Mouse (Mus musculus) thymus, postnatal 36 days (tissue): ENCODE measurements at regions not wholly inside any gene's neighbourhood (a gene's known extent, or its start where the extent isn't known, plus 50 kb on each side); places are given as distances from the start of the nearest gene placed in this dataset.

ENCODE experiments used
- DNase-seq, 2 experiments: peaks; one replicate each; pipeline ENCODE4 v3.0.0; 2022; ENCODE audit warnings: mixed read lengths in 2 of 2

DNA sequence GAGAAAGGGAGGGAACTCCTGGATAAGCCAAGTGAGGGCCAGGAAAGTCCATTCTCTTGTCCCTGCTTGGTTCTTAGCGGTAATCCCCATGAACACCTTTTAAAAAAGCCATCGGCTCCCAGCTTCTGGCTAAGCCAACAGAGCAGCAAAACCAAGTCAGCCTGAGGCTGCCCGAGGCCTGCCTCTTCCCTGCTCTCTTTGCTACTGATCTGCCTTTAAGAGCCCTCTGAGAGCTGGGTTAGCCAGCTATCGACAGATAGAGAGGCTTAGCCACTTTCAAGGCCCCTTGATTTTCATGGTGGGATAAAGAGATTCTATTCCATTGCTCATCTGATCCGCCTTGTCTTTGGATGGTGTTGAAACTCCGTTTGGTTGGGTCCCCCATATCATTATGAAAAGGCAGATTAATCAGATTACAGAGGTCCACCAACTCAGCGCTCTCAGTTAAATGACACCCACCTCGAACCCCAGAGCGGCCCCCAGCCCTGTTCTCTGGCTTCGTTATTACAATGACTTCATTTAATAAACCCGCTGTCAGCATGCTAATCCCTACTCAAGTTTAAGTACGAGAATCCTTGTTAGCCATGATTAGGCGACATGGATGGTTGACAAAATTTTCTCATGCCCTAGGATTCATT is 66.1 kb downstream of the Slc4a3 start:
- DNase-seq = no peak

DNA sequence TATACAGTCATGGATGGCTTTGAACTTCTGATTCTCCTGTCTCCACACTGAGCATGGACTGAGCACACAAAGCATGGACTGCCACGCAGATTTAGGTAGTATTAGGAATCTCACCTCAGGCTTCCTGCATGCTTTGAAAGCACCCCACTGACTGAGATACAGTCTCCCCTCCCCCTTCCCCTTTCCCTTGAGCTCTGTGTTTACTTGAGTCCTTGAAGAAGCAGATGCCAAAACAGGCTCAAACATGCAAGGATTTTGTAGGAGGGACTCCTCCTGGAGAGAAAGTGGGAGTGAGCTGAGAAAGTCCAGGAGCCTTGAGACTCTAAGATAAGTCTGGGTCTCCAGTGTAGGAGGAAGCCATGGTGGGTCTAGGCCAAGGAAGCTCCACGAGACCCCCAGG is 67.1 kb downstream of the Slc4a3 start:
- DNase-seq = no peak

DNA sequence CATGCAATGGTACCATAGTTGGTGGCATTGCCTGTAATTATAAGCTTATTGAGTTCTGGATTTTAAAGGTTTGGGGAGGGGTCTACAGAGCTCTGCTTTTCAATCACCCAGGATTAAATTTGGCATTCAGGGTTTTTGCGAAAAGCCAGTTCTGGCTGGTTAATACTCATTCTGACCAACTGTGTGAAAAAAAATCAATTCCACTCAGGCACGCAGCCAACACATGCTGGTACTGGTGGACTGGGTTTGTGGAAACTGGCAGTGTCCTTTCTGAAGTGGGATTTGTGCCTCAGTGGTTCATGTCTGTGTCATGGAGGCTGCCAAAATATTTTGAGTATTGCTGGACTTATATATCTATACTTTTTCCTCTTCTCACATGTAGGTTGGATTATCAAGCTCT is 70.9 kb downstream of the Slc4a3 start:
- DNase-seq = no peak

DNA sequence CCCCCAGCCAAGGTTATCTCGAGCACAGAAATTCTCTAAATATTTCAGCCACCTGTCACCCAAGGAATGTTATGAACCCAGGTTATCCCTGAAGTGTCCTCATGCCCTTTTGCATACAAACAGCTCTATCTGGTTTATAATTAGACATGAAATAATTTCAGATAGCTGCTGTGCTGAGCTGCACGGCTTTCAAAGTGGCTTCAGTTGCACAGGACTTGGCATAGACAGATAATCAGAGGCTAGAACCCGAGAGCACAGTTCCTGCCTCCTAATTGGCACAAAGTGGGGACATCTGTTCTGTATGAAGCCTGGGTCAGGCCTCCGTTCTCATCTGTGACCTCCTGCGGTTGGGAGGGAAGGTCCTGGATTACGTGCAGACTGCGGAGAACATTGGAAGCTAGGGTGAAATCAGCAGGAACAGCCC is 72.3 kb downstream of the Slc4a3 start:
- DNase-seq = no peak

DNA sequence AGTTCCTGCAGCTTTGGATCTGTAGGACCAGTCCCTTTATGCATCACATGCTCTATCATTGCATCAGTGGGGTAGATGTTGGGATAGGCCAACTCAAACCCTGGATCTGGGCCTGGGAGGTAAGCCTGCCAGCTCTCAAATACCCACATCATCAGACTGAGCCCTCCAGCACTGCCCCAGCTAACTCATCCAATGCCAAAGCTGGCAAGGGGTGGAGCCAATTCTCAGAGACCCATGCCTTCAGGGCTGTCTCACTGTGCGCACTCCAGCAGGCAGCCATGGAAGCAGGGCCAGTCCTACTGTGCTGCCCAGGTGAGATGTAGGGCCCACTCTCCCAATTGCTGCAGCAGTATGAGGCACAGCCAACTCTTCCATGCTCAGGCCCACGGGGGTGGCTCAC is 84.2 kb downstream of the Slc4a3 start:
- DNase-seq = no peak

DNA sequence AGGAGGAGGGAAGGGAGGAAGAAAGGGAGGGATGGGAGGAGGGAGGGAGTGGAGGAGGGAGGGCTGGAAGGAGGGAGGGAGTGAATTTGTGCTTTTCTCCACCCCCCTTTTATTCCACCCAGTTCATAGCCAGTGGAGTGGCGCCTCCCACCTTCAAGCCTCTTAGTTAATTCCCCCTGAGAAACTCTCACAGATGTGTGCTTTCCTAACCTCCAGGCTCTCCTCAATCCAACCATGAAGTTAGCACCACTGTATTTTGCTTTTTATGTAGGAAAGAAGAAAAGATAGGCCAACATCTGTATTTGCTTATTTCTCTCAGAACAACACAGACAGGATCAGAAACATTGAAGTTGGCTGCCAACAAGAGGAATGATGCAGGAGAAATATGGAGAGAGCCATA is 85.7 kb downstream of the Slc4a3 start:
- DNase-seq = no peak

DNA sequence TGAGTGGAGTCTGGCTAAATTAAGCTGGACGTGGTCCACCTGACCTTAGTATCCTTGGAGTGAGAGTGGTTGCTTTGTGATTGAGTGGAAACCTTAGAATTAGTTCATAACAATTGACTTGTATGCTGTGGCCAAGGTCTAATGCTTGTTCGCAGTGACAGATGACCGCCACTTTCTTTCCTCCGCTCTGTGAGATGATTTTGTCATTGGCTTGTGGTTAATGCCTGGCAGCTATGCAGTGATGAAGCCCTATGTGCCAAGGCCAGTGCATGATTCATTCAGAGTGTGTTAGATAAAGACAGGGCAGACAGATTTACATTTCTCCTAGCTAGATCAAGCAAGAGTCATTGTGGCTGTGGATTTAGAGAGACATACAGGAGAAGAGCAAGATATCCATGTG is 89.5 kb downstream of the Slc4a3 start:
- no peak for DNase-seq

DNA sequence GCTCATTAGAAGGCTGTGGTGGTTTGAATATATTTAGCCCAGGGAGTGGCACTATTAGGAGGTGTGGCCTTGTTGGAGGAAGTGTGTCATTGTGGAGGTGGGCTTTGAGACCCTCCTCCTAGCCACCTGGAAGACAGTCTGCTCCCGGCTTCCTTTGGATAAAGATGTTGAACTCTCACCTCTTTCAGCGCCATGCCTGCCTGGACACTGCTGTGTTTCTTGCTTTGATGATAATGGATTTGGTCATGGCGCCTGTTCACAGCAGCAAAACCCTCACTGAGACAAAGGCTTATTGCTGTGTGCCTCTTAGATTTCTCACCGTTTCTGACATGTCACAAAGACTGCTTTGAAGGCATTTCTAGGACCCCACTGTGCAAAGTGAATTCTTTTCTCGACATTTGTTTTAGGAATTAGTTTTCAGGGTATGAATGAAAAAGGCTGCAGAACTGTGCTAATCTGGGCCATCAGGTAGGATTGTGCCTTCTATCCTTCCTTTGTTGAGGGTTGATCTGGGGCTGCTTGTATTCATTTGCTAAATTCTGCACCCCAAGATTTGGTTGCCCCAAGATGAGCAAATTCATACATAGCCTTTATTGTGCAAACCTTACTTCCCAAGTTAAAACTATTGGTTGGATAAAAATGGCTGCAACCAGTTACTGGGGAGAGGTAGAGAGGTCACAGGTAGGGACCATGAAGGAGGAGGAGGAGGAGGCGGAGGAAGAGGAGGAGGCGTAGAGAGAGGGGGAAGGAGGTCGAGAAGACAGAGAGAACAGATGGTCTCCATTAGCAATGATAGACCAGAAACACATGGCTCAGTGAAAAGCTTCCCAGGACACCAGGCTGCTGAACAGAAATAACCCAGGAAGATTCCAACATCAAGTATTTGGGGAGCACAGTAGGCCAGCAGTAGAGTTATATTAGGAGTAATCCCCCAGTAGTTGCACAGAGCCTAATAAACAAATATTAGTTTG is 93.2 kb downstream of the Slc4a3 start:
- no peak for DNase-seq

DNA sequence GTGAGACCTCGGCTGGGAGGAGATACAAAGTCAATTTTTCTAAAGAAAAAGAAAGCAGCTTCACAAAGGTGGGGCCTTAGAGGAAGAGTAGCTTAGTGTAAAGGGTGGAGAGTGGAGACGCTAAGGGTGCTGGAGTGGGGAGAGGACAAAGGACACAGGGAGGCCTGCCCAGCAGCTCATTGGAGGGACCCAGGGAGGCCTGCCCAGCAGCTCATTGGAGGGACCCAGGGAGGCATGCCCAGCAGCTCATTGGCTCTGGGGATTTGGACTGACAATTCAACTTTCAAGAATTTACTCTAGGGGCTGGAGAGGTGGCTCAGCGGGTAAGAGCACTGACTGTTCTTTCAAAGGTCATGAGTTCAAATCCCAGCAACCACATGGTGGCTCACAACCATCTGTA is 96.4 kb downstream of the Slc4a3 start:
- no peak for DNase-seq

DNA sequence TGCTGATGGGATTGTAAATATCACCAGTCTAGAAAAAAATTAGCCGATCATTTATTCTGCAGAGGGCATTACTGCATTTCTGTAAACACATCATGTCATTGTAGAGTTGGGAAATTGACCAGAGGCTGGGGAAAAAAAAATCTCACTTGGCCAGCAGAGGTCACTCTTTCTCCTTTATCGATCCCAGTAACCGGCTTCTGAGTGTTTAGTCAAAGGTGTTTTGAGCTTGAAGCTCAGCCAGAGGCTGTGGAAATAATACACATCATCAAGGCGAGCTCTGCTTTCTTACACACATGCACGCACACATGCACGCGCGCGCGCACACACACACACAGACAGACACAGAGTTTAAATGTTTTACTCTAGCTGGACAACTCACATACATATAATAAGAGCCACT is 106.5 kb downstream of the Slc4a3 start:
- DNase-seq = no peak

DNA sequence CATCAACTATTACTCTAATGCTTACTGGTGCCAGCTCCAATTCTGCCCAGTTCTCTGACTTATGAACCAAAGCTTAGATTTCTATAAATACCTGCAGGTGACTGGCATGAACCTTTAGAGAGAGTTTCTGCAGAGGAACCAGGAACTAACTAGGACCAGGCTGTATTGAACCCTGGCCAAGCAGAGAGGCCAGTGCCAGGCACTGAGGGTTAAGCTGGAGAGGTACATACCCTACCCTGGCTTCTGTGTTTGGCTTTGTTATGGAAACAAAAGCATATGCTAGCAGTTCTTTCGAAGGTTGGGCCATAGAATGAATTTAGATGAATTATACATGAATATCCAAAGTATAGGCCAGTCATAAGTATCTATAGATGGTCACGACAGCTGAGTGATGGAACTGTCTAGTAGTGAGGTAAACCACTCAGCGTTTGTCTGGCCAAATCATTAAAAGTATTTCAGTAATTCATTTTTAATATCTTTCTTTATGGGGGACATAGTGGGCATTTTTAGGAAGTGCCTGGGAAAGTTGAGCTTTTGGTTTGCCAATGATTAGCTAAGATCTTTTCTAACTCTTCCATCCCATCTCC is 107.0 kb downstream of the Slc4a3 start:
- no peak for DNase-seq

DNA sequence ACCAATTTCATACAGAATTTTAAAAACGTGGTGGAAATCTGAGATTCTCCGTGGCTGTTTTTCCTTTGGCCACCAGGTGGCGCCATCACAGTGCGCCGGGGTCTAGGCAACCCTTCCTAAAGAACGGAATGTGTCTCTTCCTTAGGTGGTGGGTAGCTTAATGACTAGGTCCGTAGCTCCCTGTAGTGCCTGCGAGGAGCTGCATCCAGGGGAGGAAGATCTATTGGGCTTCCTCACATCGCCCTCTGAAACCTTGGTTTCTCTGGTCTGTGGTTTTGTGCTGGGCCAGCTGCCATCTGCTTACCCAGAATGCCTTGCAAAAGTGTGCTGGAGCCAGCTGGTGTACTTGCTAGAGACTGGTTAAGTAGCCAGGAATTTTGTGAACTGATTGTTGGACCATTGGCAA is 107.6 kb downstream of the Slc4a3 start:
- peak in 1 of 2 experiments; percentile 2 for DNase-seq

DNA sequence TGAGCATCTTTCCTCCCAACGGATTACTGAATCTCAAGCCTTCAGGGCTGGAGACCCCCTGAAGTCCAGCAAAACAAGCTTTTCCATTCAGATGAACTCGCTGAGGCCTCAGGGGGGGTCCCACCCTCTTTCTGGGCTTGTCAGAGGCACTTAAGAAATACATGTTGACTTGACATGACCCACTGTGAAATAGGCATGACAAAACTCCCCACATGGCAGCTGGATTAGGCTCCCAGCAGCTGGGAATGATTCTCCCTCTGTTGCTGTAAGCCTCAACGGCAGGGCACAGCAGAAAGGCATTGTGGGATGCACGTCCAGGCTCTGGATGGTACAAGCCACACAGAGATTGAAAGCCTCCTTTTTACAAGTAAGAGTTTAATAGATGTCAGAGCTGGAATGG is 110.5 kb downstream of the Slc4a3 start:
- DNase-seq = no peak

DNA sequence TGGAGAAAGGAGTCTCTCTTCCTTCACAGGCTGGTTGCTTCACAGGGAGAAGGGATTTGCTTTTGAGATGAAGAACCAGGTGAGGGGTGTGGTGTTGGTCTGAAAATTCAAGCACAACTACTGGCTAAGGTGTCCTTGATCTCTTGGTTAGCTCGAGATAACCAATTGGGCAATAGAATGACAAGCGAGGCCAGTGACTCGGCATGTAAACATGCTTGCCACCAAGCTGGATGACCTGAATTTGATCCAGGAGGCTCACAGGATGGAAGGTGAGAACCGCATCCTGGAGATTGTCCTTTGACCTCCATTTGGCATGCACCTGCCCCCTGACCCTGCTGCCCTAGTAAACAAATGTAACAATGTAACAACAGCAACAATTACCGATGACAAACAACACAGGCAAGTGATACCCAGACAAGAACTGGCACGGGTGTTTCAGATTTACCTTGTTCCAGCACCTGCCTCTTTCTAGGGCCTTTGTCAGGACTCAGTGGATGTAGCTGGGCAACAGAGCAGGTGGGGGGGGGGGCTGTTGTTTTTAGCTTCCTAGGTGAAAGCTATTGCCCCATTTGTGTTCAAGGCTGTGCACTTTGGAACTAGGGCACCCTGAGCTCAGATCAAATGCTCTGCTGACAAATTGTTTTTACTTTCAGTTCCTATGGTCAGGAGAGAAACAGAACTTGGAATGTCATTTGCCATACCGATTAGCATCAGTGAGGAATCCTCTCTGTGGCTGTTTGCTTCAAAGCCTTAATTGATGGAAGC is 114.5 kb downstream of the Slc4a3 start:
- DNase-seq = no peak

DNA sequence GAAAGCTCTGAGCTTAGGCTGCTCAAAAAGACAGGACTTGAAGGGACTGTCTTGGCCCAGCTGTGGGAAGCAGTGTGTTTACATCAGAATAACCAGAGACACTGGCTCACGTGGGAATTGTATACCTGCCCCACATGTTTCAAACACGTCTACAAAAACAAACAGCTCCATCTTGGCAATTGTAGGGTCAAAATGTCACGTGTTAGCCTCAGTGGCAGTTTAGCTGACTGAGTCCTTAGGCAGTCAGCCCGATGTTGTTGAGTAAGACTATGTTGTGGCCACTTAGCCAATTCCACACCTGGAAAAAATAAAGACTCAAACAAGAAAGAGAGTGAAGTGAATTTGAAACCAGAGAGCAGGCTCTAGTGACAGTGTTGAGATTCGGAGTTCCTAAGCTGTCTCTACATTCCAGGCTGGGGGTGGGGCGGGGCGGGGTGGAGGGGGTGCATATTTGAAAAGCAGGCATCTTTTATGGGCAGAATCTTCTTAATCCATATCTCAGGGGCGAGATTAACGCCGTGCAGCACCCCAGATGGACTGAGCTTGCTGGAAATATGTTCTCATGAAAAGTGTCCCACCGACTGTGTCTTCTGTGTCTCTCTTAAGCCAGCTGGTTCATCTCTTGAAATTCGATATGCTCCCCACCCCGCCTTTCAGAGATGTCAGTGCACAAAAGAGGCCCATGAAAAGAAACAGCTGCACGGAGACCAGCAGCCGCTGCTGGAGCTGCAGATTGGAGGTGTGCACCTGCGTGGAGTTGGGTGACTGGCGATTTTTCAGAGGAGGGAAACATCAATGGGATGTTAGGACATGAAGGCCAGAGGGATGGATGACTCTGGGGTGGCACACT is 116.3 kb downstream of the Slc4a3 start:
- DNase-seq = no peak

DNA sequence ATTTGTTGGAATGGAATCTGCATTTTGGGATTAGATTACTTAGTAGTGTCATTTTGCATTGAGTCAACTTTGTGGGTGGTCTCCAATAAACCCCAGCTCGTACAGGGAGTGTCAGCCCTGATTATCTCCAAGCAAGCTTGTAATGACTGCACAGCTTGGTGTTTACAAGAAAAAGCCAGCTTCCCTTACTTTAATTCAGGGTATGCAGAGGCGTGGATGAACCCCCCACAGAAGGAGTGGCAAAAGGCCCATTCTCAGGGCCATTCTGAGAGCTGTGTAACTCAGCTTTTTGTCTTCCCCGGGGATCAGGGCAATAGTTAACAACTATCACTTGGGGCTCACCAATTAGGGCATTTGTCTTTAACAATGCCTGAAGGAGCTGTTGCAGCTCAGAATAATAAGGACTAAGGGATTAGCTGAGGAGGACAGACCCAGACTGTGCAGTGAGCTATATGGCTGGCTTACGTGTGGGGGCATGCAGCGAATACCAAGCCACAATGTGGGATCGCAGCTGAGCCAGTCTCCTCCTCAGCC is 121.7 kb downstream of the Slc4a3 start:
- DNase-seq = no peak

DNA sequence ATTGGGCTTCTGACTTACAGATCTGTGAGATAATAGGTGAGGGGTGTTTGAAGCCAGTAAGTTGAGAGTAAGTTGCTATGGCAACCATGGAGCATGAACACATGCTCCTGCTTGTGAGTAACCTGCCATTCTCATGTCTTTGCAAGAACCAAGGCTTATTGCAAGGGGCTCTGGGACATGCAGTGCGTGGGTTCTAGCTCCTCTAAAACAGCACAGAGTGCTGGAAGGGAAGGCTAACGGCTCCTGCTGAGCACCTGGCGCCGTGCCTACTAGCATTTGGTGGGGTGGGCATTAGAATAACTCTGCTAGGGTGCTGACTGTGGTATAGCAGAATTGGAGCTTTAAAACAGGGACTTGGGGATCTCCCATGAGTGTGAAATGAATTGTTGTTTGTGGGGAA is 130.2 kb downstream of the Slc4a3 start:
- DNase-seq = no peak

DNA sequence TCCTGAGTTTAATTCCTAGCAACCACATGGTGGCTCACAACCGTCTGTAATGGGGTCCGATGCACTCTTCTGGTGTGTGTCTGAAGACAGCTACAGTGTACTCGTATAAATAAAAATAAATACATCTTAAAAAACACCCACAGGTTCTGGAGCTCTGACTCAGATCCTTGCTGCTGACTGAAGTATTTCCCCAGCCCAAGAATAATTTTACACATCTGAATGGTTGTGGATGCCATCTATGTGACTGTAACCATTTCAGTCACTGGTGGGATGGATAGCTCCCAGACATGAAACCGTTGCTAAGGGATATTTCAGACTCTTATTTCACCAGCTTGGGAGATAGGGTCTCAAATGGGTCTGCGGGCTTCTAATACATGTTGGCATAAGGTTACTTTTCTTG is 131.6 kb downstream of the Slc4a3 start:
- no peak for DNase-seq

DNA sequence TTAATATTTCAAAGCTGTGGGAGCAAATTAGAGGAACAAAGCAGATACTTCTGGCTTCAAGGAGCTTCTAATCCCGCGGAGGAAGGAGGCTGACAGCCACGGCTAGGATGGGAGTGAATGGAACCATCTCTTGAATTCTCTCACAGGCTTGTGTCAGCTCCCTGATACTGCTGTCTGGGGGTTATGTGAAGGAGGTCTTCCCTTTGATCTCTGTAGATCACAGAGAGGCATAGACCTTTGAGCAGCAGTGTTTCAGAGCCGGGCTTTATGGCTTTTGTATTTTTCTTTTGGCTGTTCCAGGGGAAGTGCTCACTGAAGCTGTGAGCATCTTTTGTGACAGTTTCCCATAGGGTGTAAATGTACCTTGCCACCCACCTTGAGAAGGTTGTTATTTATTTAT is 132.2 kb downstream of the Slc4a3 start:
- DNase-seq = no peak

DNA sequence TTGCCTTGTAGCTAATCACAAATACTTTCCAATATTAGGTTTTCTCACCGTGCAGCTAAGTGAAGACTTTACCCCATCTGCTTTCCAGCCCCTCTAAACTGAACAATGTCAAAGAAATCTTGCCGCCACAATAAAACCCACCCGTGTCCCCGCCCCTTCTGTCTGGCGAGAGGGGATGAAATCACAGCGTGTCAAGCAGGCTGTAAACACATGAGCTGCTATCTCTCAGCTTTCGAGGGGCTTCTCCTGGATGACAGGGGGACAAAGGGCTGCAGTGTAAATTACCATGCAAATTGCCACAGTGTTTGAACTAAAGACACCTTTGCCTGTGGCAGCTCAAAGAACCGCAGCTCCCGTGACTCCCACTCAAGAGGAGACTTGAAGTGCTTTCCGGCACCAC is 134.3 kb downstream of the Slc4a3 start:
- no peak for DNase-seq

DNA sequence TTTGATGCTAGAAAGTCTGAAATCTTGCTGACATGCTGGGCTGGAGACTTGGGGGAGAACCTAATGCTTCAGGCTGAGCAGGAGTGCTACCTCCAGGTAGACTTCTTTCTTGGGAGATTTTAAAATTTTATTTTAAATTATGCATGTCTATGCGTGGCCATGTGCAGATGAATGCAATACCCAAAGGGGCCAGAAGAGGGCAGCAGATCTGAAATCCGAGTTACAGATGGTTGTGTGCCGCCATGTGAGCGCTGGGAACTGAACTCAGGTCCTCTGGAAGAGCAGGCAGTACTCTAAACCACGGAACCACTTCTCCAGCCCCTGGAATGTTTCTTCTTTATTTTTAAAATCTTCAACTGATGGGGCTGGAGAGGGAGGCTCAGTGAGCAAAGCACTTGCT is 135.8 kb downstream of the Slc4a3 start:
- no peak for DNase-seq

DNA sequence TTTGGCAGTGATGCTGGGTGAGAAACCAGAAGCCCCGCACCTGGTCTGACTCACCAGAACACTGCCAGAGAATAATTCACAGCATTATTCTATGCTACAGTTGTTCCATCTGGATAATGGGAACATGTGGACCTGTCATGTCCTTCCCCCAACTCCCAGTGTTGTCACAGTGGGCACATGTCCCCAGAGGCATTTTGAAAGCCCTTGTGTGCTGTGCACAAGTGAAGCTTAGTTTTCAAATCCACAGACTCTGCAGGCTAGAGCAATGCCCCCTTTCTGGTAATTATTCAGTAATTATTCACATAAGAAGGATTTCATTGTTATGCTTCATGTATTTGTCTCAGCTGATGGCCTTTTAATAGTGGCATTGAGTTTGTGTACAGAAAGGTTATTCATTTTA is 146.7 kb downstream of the Slc4a3 start:
- DNase-seq = no peak
